Mouse (Mus musculus) erythroid progenitor cell, adult 5-6 weeks (primary cell): ENCODE data around the gene Ppp1r3e. TPM values are rescaled to one million over a fixed set of nuclear protein-coding genes. Genes with fewer than 3 reads are reported as not detected.

ENCODE experiments used
- ATAC-seq: replicated peaks from 2 replicates; pipeline ENCODE4 v1.8.0; 2016; ENCODE audit warnings: moderate number of reproducible peaks, mild to moderate bottlenecking, moderate TSS enrichment, inconsistent platforms; ENCODE audit not compliant: poor library complexity, low FRiP score, severe bottlenecking
- total RNA-seq, 2 experiments: library from RNA; stranded (forward) in 1 of 2; stranded (reverse) in 1 of 2; fragments of 150-400 nt in 1 of 2; fragments of 186-747, 209-891 nt in 1 of 2; gene quantifications; 2 replicates each; pipeline versions ENCODE4 v1.2.3 to v1.2.4; 2015 to 2017; ENCODE audit warnings: low replicate concordance in 2 of 2

The Ppp1r3e gene
- total RNA-seq (2015; ENCODE audit: low replicate concordance) (2.2 and 8.8 TPM in 2 replicates), total RNA-seq (2017; ENCODE audit: low replicate concordance) (not detected in 2 replicates)

DNA sequence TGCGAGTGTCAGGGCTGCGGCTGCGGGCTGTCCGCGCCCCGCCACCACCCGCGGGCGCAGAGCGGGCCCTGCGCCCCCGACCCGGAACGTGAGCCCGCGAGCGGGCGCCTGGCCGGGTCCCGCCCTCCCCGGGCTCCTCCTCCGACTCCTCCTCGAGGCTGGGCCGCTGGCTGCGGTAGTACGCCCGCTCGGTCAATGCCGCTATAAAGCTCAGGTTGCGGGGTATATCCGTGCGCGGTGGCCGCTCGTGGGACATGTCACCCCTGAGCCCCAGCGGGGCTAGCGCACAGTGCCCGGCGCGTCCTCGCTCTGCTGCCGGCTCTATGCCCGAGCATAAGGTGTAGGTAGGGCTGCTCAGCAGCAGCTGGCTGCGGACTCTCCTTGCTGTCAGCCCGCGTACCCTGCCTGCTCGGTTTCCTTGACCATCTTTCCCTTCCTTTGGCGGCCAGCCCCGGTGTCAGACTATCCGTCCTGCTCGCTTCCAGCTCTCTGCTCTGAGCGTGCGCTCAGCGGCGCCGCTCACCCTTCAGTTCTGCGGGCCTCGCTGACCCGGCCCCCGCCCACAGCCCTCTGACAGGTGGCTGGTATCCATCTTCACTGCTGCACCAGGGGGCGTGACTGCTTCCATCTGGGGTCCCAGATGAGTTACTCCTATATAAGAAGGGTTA, at the start of gene Ppp1r3e:
Ppp1r3e (minus strand) TSS at position 503 of the 668 bp plus-strand sequence.
- ATAC-seq, result peak; percentile 65

DNA sequence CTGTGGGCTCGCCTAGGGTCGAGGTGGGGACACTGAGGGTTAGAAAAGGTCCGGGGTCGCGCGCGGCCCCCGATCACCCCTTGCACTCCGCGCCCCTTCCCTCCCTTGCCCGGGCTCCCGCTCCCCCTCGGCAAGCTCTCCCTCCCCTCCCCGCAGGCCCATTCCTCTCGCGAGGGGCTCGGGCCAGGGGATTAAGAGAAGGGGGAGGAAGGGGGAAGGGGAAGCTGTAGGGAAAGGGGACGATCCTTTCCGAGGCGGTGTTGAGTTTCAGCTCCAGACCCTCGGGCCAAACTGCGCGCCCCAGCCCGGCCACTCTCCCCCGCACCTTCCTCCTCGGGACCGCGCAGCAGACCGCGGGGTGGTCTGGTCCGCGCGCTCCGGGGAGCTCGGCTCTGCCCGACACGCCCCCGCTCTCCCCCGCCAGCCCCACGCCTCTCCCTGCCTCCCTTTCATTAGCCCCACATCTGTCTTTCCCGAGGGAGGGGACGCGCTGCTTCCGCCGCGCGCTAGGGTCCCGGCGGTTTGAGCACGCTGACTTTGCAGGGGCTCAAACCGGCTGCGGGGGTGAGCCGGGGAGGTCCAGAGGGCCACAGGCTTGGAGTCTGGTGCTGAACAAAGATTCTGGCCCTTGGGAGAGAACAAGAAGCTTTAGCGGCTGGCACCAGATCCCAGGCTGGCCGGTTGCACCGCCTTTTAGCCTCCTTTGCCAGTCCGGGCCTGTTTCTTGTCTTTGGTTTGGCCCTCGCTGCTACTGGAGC, 49.2 kb upstream of the Ppp1r3e start:
- ATAC-seq, result no peak

DNA sequence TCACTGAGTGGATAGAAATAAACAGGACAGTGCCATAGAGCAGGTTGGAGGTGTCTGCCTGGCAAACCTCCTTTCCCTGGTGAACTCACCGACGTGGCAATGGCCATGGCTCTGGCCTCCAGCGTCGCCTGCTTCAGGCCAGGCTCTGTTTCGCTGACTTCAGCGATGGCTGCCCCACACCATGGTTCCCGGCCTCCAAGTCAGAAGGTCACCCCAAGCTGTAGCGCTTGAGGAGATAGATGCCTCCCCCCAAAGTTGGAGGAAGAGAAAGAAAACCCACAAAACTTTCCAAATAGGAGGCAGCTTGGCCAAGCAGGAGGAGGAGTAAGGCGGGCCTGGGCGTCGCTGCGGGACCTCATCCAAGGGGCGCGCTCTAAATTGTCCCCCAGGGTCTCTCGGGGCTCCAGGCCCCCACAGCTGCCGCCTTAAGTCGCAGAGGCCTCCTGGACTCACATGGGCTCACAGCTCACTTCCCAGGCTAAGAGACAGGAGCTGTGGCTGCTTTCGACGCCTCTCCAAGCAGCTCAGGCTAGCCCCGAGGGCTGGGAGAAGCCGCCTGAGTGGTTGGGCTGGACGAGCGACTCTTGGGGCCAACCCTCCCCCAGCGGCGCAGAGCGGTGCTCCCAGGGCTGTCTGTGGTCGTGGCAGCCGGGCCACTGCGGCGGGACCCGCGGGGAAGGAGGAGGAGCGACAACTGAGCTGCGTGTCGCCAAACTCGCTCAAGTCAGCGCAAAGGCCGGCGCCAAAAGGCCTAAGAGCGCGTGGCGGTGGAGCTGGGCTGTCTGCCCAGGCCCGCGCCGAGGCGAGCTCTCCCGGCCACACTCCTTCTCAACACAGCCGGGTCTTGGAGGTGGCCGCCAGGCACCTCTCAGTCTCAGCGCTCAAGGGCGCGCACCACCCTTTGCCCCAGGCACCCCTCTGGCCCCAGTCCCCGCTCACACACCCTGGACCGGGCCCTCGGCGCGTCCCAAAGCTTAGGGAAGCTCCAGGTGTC, 48.3 kb upstream of the Ppp1r3e start, which contains the start of gene Efs:
Efs (minus strand) TSS at position 778 of the 994 bp plus-strand sequence.
- ATAC-seq, result no peak

DNA sequence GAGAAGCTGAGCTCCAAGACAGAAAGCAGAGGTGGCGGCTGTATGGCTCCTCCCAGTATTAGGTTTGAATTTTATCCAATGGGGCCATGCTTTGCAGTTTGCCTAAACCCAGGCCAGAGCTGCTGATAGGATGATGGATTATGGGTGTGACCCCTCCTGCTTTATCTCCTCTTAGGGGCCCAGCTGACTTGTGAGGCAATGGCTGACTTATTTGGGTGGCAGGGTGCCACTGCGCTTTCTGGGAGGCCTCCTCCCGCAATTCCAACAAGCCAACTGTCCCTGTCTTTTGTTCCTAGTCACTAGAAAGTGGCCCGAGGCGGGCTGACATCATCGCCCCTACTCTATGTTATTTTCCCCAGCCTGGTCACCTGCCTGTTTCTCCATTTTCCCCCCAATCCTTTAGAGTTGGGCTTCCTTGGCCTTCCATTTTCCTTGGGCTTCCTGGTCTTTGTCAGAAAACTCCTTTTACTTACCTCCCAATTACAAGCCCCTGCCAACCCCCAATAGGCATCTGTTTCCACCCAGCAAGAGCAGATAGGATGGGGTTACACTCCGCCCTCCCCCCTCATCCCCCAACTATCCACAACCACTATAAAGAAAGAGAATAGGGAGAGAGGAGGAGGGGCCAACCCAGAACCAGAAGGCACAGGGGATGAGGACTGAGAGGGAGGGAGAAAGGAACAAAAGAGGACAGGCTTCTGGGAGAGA, 47.4 kb upstream of the Ppp1r3e start:
- 0 out of 2 replicates have a peak, but pooled peaks have one; percentile 33 for ATAC-seq

DNA sequence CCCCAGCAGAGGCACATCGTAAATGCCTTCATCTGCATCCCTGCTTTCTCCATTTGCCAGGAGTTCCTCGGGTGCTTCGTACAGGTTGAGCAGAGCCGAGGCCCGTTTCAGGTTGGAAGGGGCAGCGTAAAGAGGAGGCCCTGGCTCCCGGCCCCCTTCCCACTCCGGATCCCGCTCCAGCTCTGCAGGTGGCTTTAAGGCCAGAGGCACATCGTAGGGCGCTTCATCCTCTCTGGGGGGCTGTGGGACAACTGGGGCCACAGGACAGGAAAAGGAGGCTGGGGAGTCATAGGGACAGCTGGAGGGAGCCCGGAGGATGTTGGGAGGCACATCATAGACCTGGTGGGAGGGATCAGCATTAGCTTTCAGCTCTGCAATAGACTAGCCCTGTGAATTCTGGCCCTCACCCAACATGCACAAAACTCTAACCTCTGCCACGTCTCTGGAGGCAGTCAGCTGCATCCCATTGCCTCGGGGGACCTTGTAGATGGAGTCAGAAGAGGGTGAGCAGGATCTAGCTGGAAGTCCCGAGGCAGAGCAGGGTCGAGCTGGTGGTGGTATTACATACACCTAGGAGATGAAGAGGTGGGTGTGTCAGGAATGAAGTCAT, 42.8 kb upstream of the Ppp1r3e start:
- ATAC-seq, result no peak

DNA sequence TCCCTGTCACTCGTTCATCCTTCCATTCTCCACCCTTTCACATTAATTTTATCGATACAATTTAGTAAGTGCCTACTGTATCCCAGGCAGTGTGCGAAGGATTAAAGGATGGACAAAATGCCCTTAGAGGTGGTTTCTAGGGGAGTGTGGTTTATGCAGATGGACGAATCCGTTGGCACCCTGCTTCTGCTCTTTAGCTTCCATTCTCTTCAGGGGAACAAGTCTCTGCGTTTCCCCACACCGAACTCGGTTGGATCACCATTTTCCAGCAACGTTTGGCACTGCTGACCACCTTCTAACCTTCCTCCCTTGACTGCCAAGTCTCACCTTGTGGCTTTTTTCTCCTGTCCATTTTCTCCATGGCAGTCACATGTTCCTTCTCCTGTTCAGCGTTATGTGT, 36.0 kb upstream of the Ppp1r3e start:
- ATAC-seq, result no peak

DNA sequence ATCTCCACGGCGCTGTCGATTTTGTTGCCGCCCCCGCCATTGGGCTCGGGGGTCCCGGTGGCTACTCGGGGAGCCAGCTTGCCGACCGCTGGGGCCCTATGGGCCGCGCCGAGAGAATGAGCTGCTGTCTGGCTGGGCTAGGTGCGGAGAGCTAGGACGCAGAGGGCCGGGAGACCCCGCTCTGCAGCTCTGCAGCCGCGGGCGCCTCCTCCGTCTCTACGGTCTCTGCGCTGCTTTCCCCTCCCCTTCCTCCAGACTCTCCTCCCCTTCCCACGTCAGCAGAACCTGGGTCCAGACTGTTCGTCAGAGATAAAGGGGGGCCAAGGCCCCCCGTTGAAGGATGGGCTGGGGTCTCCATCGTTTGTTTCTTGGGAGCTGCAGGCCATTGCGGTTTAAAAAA, 35.5 kb upstream of the Ppp1r3e start, which contains the start of gene Slc22a17:
Slc22a17 (minus strand) TSS at position 247 of the 400 bp plus-strand sequence.
- ATAC-seq, result no peak

DNA sequence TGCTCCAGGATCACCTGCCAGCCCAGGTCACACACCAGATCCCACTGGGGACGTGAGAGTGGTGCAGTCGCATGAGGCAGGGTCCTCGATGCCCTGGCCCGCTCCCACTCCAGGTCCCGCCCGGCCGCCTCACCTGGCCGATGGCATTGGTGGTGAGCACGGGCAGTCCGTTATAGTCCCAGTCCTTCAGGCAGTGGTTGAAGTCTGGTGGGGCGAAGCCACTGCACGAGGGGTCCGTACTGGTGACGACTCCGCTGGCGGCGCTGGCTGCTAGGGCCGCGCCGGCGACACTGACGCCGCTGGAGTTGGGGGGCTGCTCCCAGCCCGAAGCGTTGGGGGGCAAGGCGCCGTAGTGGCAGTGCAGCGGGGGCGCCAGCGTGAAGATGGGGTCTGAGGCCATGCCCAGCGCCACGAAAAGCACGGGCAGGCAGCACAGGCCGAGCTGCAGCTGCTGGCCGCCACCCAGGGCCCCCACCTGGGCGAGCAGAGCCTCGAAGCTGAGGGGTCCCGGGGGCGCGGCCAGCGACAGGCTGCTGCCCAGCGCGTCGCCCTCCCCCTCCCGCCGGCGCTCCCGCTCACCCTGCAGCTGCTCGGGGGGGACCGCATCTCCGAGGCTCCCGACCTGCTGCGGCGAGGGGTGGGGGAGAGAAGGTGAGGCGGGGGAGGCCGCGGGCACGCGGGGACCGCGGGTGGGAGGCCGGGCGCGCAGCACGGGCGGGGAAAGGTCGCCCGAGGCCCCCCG, 34.9 kb upstream of the Ppp1r3e start:
- no peak for ATAC-seq

DNA sequence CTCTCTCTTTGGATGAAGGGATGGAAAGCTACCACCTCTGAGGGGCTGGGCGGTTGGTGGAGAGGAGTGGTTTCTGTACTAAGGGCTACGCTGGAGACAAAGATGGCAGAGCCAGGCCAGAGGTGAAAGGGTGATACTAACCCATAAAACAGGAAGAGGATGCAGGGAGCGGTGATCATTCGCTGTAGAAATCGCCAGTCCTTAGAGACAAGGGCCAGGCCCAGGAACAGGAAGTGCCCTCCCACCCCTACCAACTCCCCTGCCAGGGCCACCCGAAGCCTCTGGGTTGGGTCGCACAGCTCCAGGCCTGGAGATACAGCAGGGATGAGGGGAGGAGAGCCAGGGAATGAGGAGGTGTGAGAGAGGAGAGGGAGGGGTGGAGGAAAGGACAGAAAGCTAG, 31.3 kb upstream of the Ppp1r3e start:
- no peak for ATAC-seq

DNA sequence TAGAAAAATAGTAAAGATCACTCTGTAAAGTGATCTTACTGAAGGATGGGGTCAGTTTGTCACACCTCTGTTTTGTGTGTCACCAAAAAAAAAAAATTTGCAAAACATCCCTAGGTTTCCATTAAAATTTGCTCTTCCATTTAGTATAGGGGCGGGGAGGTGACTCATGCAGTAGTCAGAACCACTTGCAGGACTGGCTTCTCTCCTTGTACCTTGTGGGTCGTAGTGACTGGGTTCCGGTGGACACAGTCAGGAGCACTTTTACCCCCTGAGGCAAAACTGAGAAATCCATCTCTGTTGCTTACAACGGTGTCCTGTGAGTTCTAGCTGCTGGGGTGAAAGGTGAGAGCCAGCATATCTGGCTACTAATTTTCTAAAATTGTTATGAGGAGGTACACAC, 26.3 kb upstream of the Ppp1r3e start:
- ATAC-seq, result no peak

DNA sequence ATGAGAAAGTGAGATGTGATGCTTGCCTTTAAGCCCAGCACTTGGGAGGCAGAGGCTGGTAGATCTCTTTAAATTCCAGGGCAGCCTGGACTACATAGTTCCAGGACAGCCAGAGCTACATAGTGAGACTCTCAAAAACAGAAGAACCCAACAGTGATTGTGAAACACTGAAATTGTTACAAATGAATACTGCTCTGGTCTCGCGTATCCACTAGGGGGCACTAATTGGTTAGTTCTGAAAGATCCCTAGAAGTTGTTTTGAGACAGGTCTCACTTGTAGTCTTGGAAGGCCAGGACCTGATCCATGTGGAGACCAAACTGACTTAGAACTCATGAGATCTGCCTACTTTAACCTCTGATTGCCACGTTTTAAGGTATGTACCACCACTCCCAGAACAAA, 23.0 kb upstream of the Ppp1r3e start:
- peak; percentile 56; the same call in 1 of the 2 replicates for ATAC-seq

DNA sequence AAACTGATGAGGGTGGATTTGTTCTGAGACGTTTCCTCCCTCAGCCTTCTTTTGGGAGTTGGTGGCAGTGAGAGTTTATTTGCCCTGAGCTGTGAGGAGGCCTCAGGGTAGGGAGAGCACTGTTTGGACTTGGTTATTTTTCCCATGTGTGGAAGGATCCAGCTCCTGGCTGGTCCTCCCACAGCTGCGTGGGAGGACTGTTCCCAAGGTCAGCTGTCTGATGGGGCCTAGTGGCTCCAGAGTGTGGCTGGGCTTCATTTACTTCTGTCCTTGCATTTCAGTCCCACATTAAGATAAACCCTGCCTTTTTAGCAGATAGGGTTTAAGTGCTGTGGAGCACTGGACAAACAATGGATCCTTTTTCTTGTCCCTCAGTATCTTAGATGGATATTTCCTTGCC, 20.1 kb upstream of the Ppp1r3e start:
- ATAC-seq, result no peak

DNA sequence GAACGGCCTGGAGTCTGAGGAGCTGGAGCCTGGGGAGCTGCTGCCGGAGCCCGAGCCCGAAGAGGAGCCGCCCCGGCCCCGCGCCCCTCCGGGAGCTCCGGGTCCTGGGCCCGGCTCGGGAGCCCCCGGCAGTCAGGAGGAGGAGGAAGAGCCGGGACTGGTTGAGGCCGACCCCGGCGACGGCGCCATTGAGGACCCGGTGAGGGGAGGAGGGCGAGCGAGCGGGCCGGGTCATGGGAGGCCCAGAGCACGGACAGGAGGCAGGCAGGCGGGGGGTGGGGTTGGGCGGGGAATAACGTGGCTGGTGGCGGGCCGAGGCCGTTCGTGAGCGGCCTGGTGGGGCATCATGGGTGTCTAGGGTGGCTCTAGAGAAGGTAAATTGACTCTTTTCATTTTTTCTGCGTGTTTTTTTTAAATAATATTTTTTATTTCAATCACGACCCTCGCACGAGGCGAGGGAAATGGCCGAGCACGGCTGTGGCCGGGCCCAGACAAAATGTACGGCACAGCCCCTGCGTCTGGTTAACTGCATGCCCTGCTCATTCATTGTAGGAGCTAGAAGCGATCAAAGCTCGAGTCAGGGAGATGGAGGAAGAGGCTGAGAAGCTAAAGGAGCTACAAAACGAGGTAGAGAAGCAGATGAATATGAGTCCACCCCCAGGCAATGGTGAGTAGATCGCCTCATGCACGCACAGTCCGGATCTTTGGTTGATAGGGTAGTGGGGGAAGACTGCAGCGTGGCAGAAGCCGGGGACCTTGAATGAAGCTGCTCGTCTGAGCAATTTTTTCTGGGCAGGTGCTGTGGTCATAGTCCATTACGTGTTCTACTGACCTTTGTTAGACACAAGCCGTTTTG, 17.2 kb upstream of the Ppp1r3e start:
- peak; percentile 36; the same call in 1 of the 2 replicates for ATAC-seq

DNA sequence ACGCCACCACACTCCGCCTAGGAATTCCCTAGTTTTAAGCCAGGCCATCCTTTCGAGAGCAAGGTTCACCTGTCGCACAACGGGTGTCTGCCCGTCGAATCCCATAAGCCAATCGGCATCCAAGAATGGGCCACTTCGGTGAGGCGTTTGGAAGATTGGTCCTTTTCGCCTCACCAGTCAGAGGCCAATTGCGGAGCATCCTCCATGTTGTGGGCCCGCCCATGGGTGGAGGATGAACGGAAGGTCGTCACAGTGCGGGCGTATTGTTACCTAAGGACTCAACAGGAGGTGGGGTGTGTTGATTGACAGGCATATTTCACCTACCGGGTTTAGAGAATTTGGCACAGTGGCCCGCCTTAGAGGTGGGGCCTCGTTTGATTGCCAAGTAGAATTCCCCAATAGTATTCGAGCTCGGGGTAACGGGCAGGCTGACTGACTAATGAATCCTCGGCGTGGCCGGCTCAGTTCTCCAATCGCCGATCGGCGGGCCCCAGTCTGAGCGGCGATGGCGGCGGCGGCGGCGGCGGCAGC, 16.4 kb upstream of the Ppp1r3e start:
- ATAC-seq, result peak; percentile 97

DNA sequence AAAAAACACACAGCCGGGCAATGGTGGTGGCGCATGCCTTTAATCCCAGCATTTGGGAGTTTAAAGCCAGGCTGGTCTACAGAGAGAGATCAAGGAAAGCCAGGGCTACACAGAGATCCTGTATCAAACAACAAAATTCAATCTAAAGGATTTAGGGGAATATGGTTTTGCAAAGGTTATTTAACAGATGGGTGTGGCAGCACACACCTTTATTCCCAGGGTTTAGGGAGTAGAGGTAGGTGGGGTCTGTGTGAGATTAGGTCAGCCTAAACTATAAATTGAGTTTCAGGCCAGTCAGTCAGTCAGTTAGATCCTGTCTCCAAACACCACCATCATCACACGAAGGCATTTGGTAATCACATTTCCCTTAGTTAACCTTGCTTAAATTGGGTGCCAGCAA, 14.8 kb upstream of the Ppp1r3e start, which contains the start of gene Pabpn1:
Pabpn1 (plus strand) TSS at position 301 of the 400 bp plus-strand sequence.
- no peak for ATAC-seq

DNA sequence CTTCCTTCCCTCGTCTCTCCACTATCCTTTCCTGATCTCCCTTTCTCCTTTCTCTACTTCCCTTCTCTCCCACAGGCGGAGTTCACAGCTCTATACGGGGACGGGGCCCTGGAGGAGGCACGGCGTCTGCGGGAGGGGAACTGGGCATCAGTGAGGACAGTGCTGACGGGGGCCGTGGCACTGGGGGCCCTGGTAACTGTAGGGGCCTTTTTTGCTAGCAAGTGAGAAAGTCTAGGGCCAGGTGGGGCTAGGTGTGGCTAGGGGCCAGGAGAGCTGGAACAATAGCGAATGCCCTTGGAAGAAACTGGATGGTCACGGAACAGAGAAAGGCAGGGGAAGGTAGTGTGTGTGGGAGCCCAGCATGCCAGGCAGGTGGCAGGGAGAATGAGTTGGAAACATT, 8.0 kb upstream of the Ppp1r3e start:
- ATAC-seq, result no peak
